Mouse (Mus musculus): ENCODE results near the gene Zfp979.
"Not testable (repeated sequence)": the region's sequence is repeated elsewhere in the genome, so short reads cannot be mapped to it uniquely, and the experiment has no call there.

- TF ChIP-seq POLR2A (IDR thresholded peaks at IDR 0.05; ENCODE audit: low read depth, low read length); EP300 (IDR thresholded peaks at IDR 0.05; ENCODE audit: low read length); CTCF (conservative IDR thresholded peaks at IDR 0.05 in 1 of 2, IDR thresholded peaks at IDR 0.05 in 1 of 2; ENCODE audit: low read depth in 2 of 2, low read length in 2 of 2); MEF2A (IDR thresholded peaks at IDR 0.05; ENCODE audit: borderline replicate concordance, low read depth, low read length); NELFE (IDR thresholded peaks at IDR 0.05; ENCODE audit: low read depth, low read length); HCFC1 (IDR thresholded peaks at IDR 0.05; ENCODE audit: low read depth, low read length); CHD2 (IDR thresholded peaks at IDR 0.05; ENCODE audit: low read length); SIN3A (IDR thresholded peaks at IDR 0.05; ENCODE audit: low read length); NRF1 (IDR thresholded peaks at IDR 0.05; ENCODE audit: low read depth, low read length); ZMIZ1 (IDR thresholded peaks at IDR 0.05; ENCODE audit: low read depth, low read length); MAFK (IDR thresholded peaks at IDR 0.05; ENCODE audit: insufficient replicate concordance, low read length); ZNF384 (IDR thresholded peaks at IDR 0.05; ENCODE audit: low read depth, low read length): not testable (repeated sequence)
Observed at GRCm38 (mm10) chr4:147647407-147647806, 5.1 kb upstream of the Zfp979 start.

All from CH12.LX (cell line).